13 mouse cellular contexts compared by ENCODE assay signal in the genomic region with DNA sequence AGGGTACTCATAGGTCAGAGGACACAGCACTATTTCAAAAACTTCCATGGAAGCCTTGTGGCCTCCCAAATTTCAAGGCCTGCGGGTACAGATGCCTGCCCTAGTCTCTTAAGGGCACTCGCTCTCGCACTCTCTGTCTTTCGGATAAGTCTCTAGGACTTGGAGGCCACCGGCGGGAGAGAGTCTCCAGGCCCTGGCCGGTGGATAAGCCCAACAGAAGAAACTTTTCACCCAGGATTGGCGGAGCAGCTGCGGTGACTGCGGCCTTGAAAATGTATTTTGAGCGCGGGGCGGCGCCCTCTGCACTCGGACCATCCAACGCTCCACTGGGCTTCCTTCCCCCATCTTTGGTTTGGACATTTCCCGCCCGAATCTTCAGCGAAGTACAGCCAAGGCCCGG. TPM values are rescaled to one million over a fixed set of nuclear protein-coding genes. Genes with fewer than 3 reads are reported as not detected.
DNase-seq lines count a peak whose midpoint lies in the region; ATAC-seq and TF ChIP-seq lines count a peak whose summit lies in the region.
"Had no signal": no experiment of that assay in that cellular context is flagged by ENCODE, and none has a peak within 500 bp of the region (broad histone marks: within the 10 kb centered on the region; RNA-seq: fewer than 3 reads in every experiment).

No protein-coding gene starts in this region.

- peaks cover 100% of the 10 kb centered on the region for H3K27me3 ChIP-seq in midbrain, embryonic 10.5 days (ENCODE audit: low read depth, poor library complexity, severe bottlenecking)
- peaks cover 96% of the 10 kb centered on the region for H3K27me3 ChIP-seq in midbrain, embryonic 14.5 days (ENCODE audit: control insufficient read depth, insufficient read depth, low read length)
- peaks cover 85% of the 10 kb centered on the region for H3K27me3 ChIP-seq in hindbrain, embryonic 12.5 days
- peaks cover 89% of the 10 kb centered on the region for H3K27me3 ChIP-seq in heart, embryonic 11.5 days (ENCODE audit: control insufficient read depth, insufficient read depth, low read length)

- H3K4me3 ChIP-seq in gastrocnemius, adult 2 months: peak overlapping the region; percentile 93
- H3K4me3 ChIP-seq in midbrain, embryonic 10.5 days: no peak overlapping the region
- no peak overlapping the region for H3K4me3 ChIP-seq in midbrain, embryonic 14.5 days (replicated peaks; ENCODE audit: low read depth, low read length)
- peak overlapping the region; percentile 42 for H3K4me3 ChIP-seq in hindbrain, embryonic 12.5 days
- no peak overlapping the region for H3K4me3 ChIP-seq in heart, embryonic 11.5 days (ENCODE audit: low read depth, low read length)
- H3K4me3 ChIP-seq: stomach, embryonic 15.5 days had no signal

- intact Hi-C loops in gastrocnemius, adult 2 months (cut with DNase I): loop anchor here (2.0 to 10.0 kb wide), 2 partner anchors 32 to 478 kb away; no protein-coding TSS in a partner anchor

- H3K27ac ChIP-seq in gastrocnemius, adult 2 months: peak overlapping the region; percentile 98
- H3K27ac ChIP-seq in midbrain, embryonic 10.5 days (replicated peaks): no peak overlapping the region
- no peak overlapping the region for H3K27ac ChIP-seq in midbrain, embryonic 14.5 days (replicated peaks; ENCODE audit: low read depth, low read length)
- no peak overlapping the region for H3K27ac ChIP-seq in hindbrain, embryonic 12.5 days
- H3K27ac ChIP-seq in heart, embryonic 11.5 days (ENCODE audit: low read depth, low read length): no peak overlapping the region
- H3K27ac ChIP-seq: stomach, embryonic 15.5 days had no signal

- TF ChIP-seq CTCF in gastrocnemius, adult 2 months (IDR thresholded peaks at IDR 0.05): peak; percentile 20; the same call in 1 of the 2 replicates

- peaks cover 19% of the 10 kb centered on the region for H3K4me1 ChIP-seq in midbrain, embryonic 10.5 days
- 0 out of 2 replicates have a peak, but pooled peaks cover 8% of the 10 kb centered on the region for H3K4me1 ChIP-seq in midbrain, embryonic 14.5 days (ENCODE audit: control insufficient read depth, insufficient read depth, low read length)
- H3K4me1 ChIP-seq in hindbrain, embryonic 12.5 days: peaks cover 9% of the 10 kb centered on the region
- peaks cover 7% of the 10 kb centered on the region; the same call in 1 of the 2 replicates for H3K4me1 ChIP-seq in heart, embryonic 11.5 days (ENCODE audit: control insufficient read depth, insufficient read depth, low read length)

- under 1% methylated on average over 20 of the region's 20 CpGs for WGBS in midbrain, embryonic 10.5 days
- WGBS in midbrain, embryonic 14.5 days: 2% methylated on average over 20 of the region's 20 CpGs
- under 1% methylated on average over 20 of the region's 20 CpGs for WGBS in hindbrain, embryonic 12.5 days
- 0% methylated on average over 20 of the region's 20 CpGs for WGBS in heart, embryonic 11.5 days (ENCODE audit: insufficient replicate concordance)

- H3K36me3 ChIP-seq in midbrain, embryonic 10.5 days: no peaks in the 10 kb centered on the region
- H3K36me3 ChIP-seq in midbrain, embryonic 14.5 days (ENCODE audit: control insufficient read depth, insufficient read depth, low read length): no peaks in the 10 kb centered on the region
- H3K36me3 ChIP-seq in hindbrain, embryonic 12.5 days: no peaks in the 10 kb centered on the region
- no peaks in the 10 kb centered on the region for H3K36me3 ChIP-seq in heart, embryonic 11.5 days (ENCODE audit: control insufficient read depth, insufficient read depth, low read length)
- H3K36me3 ChIP-seq: stomach, embryonic 15.5 days had no signal

- no peak for ATAC-seq in midbrain, embryonic 14.5 days (ENCODE audit: low FRiP score, low TSS enrichment)
- no peak for ATAC-seq in hindbrain, embryonic 12.5 days (ENCODE audit: low FRiP score)
- no peak for ATAC-seq in heart, embryonic 11.5 days (replicated peaks; ENCODE audit: insufficient number of reproducible peaks, low FRiP score, low TSS enrichment)

- H3K9me3 ChIP-seq in midbrain, embryonic 10.5 days (replicated peaks): no peaks in the 10 kb centered on the region
- H3K9me3 ChIP-seq in midbrain, embryonic 14.5 days (ENCODE audit: control insufficient read depth, low read length): no peaks in the 10 kb centered on the region
- H3K9me3 ChIP-seq in hindbrain, embryonic 12.5 days (replicated peaks): no peaks in the 10 kb centered on the region
- H3K9me3 ChIP-seq in heart, embryonic 11.5 days (replicated peaks; ENCODE audit: control insufficient read depth, low read length): no peaks in the 10 kb centered on the region
- H3K9me3 ChIP-seq: stomach, embryonic 15.5 days had no signal

- H3K9ac ChIP-seq in midbrain, embryonic 14.5 days (replicated peaks; ENCODE audit: low read length): no peak overlapping the region
- peak overlapping the region; percentile 14; the same call in 1 of the 2 replicates for H3K9ac ChIP-seq in hindbrain, embryonic 12.5 days
- H3K9ac ChIP-seq in heart, embryonic 11.5 days (ENCODE audit: low read depth, low read length): no peak overlapping the region
- H3K9ac ChIP-seq: stomach, embryonic 15.5 days had no signal

- no peak overlapping the region for H3K4me2 ChIP-seq in midbrain, embryonic 14.5 days (ENCODE audit: low read length)
- H3K4me2 ChIP-seq in hindbrain, embryonic 12.5 days (replicated peaks): peak overlapping the region; percentile 38
- H3K4me2 ChIP-seq in heart, embryonic 11.5 days: no peak overlapping the region
- H3K4me2 ChIP-seq: stomach, embryonic 15.5 days had no signal

- peak; percentile 64 for DNase-seq in gastrocnemius, adult 2 months
- no peak for DNase-seq in gastrocnemius, adult 8-10 months (ENCODE audit: low spot score in 2 of 2)
- DNase-seq in midbrain, embryonic 10.5 days (ENCODE audit: low spot score): peak; percentile 72
- DNase-seq in midbrain, embryonic 14.5 days: no peak
- DNase-seq in skeletal muscle tissue, adult 2 months (ENCODE audit: low read depth, low spot score): peak; percentile 38
- no peak for DNase-seq in Muller cell, postnatal 12 days (ENCODE audit: inconsistent ontology term)
- DNase-seq: B cell, adult 2 months; heart, postnatal 4 days; layer of hippocampus, adult 9-11 months had no signal

RNA-seq across cellular contexts. Expression of a gene that starts 16.6 kb away (rescaled TPM):
- total RNA-seq in gastrocnemius, adult 2 months (2021): 100 to 1,000 TPM; 105 to 145 TPM
- total RNA-seq in gastrocnemius, adult 8-10 months (2022): 100 to 1,000 TPM; 147 to 173 (median 156) TPM
- 1.2 TPM in 2 replicates for polyA plus RNA-seq in midbrain, embryonic 10.5 days (2016; fragmentation: Nextera tagmentation; extraction: Ambion mirVana)
- polyA plus RNA-seq in midbrain, embryonic 14.5 days (2014; fragmentation: Nextera tagmentation; extraction: Ambion mirVana): 0.13 and 0.92 TPM in 2 replicates
- polyA plus RNA-seq in hindbrain, embryonic 12.5 days (2016; fragmentation: Nextera tagmentation; extraction: Ambion mirVana): 9.3 and 12.5 TPM in 2 replicates
- polyA plus RNA-seq in heart, embryonic 11.5 days (2014; fragmentation: Nextera tagmentation; extraction: Ambion mirVana): 0.21 and 0.40 TPM in 2 replicates
- total RNA-seq: megakaryocyte-erythroid progenitor cell, adult 5-6 weeks had no signal

Comparison
In these comparisons a context has a peak if more than half of its experiments do, and no peak if none do; other contexts are left out.
1. DNase-seq: peak in gastrocnemius, adult 2 months (single experiment), midbrain, embryonic 10.5 days (single experiment) and skeletal muscle tissue, adult 2 months (single experiment); none in gastrocnemius, adult 8-10 months (0 of 2), midbrain, embryonic 14.5 days (single experiment) and Muller cell, postnatal 12 days (single experiment).
2. H3K4me3 ChIP-seq: peak in gastrocnemius, adult 2 months (single experiment) and hindbrain, embryonic 12.5 days (single experiment); none in midbrain, embryonic 10.5 days (single experiment), midbrain, embryonic 14.5 days (single experiment) and heart, embryonic 11.5 days (single experiment).